Mouse (Mus musculus) small intestine, adult 2 months (tissue): ENCODE measurements around the gene Pepd.

Experiments
- CTCF ChIP-seq: fragments of 200-500 bp; IDR thresholded peaks from 2 replicates; pipeline ENCODE4 v1.5.1; 2012; ENCODE audit warnings: low read depth, mild to moderate bottlenecking, control low read depth, inconsistent platforms, low read length, moderate library complexity, mixed read lengths; ENCODE audit not compliant: insufficient replicate concordance, insufficient read length; ENCODE audit errors: extremely low read depth
- POLR2A ChIP-seq: fragments of 200-500 bp; IDR thresholded peaks from 2 replicates; pipeline ENCODE4 v1.6.1; 2012; ENCODE audit warnings: low read depth, mild to moderate bottlenecking, control low read depth, inconsistent platforms, low read length, moderate library complexity

DNA sequence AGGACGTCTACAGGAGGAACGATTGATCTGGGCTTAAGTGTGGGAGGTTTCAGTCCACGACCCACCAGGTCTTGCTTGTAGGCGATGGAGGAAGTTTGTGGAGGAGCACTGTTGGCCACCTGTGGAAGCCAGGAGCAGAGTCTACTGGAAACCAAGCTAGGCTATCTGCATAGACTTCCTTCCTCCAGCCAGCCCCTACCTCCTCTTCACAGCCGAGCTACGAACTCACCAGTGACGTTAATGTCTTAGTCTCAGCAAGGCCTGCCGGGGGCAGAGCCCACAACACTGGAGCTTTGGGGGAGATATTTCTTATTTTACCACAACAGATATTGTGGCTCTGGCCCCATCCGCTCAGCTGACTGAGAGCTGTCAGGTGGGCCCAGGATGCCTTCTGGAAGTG lies 73.0 kb downstream of the Pepd start:
- no peak for TF ChIP-seq POLR2A
- no peak for TF ChIP-seq CTCF
